Mouse (Mus musculus): ENCODE data around the gene Dleu7.

Gene Dleu7

DNA sequence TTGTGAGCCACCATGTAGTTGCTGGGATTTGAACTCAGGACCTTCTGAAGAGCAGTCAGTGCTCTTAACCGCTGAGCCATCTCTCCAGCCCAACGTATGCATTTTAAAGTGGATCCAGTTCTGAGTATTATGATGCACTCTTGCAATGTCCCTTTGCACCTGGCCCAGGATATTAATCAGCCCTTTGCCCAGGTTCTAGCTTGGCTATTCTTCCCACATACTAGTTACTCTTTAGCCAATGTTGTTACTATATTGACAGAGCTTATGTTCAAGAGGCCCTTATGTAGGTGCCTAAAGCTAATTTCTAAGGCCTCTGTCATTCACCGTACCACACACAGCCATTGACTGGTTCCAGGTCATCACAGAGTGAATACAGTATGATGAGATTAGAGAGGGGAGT is 4.1 kb downstream of the Dleu7 start:
- DNase-seq (ENCODE audit: low read depth, low spot score), result no peak

DNA sequence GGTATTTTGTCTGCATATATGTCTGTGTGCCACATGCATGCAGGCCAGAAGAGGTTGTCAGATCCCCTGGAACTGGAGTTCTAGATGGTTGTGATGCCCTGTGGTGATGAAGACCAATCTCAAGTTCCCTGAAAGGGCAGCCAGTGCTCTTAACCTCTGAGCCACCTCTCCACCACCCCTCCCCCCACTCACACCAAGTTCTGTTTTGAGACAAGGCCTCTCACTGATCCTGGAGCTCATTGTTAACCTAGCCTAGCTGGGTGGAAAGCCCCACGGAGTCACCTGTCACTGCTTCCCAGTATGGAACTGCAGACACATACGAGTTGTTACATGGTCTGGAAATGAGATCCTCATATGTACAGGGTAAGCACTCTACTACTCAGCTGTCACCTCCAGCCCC is 9.9 kb downstream of the Dleu7 start:
- no peak for DNase-seq (ENCODE audit: low read depth, low spot score)

DNA sequence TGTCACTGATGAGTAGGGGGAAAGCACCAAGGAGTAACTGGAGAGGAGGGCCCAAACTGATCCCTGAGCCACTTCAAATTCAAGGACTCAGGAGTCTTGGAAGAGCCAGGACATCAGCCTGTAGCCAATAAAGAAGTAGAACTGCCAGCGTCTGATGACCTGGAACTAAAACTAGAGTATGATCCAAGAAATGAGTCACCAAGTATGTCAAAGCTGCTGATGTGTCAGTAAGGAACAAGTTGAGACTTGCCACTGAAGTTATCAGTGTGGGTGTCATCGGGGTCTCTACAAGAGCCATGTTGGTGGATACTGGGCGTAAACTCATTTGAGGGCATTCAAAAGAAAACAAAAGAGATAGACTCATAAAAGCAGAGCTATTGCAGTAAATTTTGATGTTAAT is 19.2 kb downstream of the Dleu7 start:
- DNase-seq (ENCODE audit: low read depth, low spot score), result no peak

DNA sequence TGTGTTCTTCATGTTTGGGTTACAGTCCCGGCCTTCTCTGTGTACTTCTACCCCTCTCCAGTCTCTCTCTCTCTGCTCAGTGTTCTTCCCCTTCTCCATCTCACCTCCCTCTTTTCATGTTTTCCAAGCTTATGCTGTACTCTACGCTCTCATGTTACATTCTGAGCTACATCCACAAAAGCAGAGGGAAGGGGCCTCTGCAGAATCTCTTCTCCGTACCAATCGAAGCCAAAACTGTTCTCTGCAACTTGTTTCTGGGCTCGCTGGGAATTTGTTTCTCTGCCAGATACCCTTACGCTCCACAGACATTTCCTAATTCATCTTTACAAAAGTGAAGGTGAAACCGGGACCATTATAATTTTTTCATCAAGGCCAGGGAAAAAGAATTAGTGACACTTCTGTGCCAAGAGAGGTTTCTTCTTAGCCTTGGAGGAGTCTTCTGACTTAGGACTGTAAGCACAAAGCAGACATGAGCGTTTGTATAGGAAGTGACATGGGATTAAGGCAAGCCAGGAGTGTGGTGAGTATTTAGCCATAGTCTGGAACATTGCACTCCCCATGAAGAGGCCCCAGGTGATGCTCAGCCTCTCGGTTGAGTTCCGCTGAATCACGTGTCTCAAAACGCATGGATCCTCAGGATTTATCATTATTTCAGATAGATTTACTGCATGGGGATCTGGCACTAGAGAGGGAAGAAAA is 22.0 kb downstream of the Dleu7 start:
- no peak for DNase-seq (ENCODE audit: low read depth, low spot score)

DNA sequence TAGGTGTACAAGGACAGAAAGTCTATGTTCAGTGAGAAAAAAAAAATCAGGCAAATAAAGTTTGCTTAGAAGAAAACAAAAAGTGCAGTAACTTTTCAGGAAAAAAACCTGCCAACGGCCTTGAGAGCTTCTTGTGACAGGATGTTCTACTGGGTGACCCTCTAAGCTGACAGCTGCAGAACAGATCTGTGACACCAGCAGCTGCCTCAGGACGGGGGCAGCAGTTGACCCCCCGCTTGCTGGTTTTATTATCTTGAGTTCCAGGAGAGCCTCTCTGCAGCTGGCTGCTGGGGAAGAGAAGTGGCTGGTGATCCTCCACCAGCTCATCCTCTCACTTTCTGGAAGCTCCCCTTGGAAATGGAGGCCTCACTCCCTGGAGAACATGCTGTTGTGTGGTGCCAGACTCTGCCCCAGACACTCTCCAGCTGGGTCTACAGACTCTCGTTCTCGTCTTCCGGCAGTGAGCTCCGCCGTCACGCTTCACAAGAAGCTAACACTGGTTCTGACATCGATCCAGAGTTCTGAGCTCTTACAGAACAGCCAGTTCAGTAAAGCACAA is 33.8 kb downstream of the Dleu7 start:
- no peak for DNase-seq (ENCODE audit: low read depth, low spot score)

DNA sequence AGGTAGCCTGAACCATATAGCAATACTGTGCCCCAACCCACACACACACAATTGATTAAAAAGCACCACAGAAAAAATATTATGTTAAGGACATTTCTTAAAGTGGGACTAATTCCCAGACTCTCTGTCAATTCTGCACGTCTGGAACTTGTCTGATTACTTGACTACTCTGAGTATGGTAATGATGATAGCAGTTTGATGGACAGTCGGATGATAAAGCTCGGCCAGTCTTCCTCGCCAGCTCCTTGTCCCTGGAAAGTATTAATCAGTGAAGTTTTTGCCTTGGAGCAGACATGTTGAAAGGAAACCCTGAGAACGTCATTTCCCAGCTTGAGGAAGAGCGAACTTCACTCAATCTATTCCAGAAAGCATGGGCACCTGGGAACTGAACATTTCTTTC is 34.7 kb downstream of the Dleu7 start:
- no peak for DNase-seq (ENCODE audit: low read depth, low spot score)

DNA sequence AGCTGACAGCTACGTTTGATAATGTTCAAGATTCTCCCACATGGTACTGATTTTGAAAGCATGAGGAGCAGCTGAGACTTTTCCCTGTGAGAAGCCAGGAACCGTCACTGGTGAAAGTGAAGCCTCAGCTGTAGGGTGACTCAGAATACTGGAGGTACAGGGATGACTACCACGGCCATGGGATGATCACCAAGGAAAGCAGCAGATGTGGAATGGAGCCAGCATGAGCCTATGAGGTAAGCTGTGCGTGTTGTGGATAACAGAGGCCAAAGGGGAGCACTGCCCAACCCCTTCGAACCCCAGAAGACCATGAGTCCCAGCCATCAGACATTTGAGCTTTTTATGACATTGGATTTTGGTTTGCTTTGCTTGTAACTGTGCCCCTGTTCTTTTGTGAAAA is 36.8 kb downstream of the Dleu7 start:
- DNase-seq (ENCODE audit: low read depth, low spot score), result no peak

DNA sequence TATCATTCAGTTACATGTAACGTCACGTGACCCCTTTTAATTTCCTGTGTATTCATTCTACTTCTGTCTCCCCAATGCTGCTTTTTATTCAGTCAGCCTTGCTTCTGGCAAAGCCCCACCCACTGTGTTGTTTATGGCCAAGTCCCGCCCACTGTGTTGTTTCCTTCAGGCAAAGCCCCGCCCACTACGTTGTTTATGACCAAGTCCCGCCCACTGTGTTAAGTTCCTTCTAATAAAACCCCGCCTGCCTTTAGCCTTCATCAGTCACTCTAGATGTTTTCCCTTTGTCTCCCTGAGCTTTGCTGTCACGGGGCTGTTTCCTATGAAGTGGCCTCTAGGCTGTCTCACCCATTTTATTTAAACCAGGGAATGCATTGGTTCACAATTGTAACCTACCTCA is 38.5 kb downstream of the Dleu7 start:
- no peak for DNase-seq (ENCODE audit: low read depth, low spot score)

DNA sequence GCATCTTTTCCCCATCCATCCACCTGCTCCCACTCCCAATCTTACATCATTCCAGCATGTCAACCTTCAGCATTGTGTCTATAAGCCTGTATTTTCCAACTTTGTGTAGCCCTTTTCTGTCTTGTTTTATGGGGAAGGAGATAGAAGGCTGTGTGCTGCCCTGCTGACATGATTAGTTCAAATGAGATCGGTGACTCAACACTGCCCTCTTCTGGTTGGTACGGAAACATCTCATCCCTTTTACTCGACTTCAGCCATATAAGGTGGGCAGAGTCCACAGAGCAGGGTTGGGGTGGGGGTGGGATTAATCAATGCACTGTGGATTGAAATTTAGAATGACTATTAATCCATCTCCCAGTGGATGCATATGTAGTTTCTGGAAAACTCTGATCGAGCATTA is 40.8 kb downstream of the Dleu7 start:
- DNase-seq (ENCODE audit: low read depth, low spot score), result peak; percentile 60

DNA sequence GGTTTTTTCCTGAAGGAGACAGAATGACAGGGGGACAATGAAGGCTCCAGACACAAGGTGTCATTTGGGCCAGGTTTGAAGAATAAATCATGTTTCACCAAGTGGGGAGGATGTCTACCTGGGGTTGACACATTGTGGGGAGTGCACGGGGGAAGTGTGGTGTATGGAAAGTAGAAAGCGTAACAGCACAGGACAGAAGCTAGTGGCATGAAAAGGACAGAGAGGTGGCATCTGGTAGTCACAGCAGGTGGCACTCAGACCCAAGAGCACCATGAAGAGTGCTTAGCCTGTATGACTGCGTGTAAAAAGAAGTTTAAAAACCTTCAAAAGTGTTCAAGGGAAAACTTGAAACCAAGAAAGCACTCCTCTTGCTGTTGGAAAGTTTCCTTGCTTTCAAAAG is 42.8 kb downstream of the Dleu7 start:
- DNase-seq (ENCODE audit: low read depth, low spot score), result no peak

DNA sequence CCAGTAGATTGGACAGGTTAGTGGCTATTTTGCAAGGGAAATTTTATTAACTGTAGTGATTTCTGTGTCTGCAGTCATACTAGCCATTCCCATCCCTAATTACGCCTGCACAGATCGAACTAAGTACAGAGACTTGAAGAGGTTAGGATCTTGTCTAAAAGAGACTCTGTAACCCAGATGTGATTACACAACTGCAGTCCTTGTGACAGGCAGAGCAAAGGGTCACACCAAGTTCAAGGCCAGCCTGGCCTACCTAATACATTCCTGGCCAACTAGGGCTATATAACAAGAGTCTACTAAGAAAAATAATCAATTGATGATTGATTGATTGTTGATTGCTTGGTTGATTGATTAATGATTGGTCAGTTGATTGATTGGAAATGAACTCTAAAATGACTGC is 43.6 kb downstream of the Dleu7 start:
- DNase-seq (ENCODE audit: low read depth, low spot score), result no peak

DNA sequence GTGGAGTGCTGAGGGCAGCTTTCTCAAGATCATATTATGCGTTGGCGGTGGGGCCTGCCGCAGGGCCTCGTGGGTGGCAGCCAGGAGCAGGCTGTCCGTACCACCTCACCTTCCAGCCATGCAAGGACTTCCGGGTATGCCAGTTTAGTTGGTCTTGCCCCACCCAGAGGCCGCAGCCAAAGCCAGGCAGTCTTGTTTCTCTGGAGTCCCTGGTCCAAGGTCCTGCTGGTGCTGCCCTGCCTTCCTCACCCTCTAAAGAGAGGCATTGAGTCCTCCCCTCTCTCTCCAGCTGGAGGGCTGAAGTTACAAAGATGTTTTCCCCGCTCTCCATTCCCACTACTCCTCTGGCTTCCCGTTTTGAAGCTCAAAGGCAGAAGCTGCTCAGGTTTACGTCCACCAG is 44.1 kb downstream of the Dleu7 start:
- DNase-seq (ENCODE audit: low read depth, low spot score), result no peak

DNA sequence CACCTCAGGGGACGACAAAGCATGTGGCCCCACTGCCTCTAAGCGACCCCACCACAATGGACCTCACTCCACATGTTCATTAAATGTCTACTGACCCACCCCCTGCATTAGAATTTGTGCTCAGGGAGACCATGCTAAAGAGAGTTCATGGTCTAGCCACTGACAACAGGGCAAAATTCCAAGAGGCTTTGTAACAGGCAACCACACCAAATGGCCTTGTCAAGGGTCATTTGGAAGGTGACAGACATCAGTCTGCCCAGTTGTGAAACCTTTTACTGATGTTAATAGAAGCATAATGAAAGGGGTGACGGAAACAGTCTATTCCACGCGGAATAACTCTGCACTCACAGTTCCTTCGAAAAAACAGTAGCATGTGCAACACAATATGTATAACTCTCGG is 44.5 kb downstream of the Dleu7 start:
- DNase-seq (ENCODE audit: low read depth, low spot score), result no peak

DNA sequence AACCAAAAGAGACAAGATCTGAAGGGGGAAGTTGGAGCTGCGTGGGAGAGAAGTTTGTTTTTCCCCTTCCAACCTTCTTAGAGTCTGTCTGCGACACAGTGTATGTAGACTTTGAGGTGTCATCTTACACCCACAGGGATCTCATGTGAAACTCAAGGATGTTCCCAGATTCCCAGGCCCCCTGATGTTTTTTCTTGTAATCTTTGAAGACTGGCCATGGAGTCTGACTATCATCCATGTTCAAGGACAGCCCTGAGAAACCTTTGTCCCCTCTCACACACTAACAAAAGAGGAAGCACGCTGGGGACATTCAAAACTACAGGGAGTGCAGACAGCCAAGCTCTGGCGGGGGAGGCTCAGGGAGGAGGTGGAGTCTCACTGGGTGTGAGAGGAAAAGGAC is 47.3 kb downstream of the Dleu7 start:
- no peak for DNase-seq (ENCODE audit: low read depth, low spot score)

DNA sequence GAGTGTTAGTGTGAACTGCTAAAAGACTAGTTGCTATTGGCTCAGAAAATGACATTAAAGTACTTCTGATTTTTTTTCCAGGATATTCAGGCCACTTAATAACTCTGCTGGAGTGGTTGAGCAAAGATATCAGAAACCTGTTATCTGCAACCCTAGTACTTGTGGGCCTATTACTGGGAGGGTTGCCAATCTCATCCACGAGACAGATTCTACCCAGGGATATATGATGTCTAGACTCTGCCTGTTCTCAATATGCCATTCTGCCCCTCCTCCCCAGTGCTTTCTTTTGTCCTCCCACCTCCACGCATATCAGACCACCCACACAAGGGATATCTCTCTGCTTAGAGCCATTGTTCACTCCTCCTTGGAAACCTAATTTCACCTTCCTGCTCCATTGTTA is 49.3 kb downstream of the Dleu7 start:
- no peak for DNase-seq (ENCODE audit: low read depth, low spot score)

DNA sequence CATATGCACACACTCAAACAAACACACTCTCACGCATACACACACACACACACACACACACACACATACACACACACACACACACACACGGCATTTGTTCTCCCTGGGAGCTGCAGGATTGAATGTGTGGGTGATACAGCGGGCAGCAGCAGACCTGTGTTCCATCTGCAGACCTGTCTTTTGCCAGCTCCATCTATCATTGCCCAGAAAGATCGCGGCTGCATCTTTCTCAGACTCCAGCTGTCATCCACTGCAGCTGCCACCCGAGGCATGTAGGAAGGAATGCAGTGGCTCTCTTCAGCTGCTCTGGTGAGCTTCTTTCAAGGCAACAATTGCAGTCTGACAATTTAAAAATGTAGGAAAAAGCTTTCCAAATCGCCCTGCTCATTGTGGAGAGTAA is 56.9 kb downstream of the Dleu7 start:
- no peak for DNase-seq (ENCODE audit: low read depth, low spot score)

DNA sequence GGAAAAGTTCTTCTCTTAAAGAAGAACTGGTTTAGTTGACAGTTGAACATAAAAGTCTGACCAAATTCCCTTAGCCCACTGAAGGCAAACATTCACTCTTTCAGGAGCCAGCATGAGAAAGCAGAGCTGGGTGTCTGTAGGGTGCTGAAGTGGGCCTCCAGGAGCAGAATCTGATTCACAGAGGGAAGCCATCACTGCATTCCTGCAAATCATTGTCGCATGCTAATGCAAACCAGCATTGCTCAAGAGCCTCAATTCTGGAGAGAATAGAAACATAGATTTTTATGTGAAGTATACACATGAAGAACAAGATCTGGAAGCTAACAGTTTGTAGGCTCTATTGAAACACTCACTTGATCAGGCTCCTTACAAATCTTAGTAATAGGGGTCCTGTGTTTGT is 57.6 kb downstream of the Dleu7 start:
- no peak for DNase-seq (ENCODE audit: low read depth, low spot score)

DNA sequence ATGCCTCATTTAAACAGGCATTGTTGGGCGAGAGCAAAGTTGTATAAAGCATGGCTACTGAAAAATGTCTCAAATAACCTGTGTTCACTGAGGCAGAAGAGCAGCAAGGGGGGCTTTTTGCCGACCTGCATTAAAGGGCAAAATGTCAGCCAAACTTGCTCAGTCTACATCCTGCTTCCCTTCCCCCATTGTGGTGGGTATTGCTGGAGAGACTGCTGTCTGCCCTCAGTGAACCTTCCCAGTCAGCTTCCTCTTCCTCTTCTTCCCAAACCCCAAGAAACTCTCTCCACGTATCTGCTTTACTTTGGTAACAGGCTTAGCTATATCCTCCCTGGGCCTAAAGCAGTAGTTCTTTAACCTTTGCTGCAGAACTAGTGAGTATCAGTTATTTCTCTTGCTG is 61.9 kb downstream of the Dleu7 start:
- no peak for DNase-seq (ENCODE audit: low read depth, low spot score)

DNA sequence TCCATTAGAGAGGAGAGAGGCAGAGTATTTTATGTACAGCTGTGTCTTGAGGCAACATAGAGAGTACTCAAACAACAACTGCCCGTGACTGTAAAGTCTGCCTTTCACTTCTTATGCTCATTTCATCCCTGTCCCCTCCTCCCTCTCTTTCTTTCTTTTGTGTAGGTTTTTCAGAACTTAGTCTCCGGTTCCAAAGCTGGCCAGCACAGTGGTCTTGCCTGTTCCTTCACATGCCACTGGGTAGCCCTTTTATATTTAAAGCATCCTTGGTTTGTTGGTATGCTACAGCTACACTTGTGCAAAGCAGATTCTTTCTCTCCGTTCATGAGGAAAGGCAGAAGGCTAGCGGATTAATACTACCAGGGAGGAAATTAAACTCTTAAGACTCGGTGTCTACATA is 65.7 kb downstream of the Dleu7 start:
- no peak for DNase-seq (ENCODE audit: low read depth, low spot score)

DNA sequence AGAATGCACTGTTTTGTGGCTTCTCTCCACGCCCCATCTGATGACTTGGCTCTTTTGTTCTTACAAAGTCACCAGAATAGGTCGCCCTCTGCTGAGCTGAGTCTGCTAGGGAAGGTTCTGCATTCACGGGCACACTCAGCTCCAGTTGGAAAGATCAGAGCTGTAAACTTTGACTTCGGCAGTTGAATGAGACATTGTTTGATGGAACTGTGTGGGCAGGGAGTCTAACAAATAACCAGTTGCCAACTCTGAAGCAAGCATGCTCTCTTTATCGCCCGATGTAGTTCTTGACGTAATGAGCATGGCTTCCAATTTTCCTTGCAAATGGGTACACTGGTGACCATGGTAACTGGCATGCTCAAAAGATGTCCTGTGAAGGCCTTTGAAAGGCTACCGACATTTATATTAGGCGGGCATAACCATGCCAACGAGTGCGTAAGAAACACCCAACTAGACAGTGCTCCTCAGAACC is 66.2 kb downstream of the Dleu7 start:
- no peak for DNase-seq (ENCODE audit: low read depth, low spot score)

Measured in CD4-positive helper T cell, adult 2 months (primary cell).